Mouse (Mus musculus): ENCODE results near the gene Defb3. TPM values are rescaled to one million over a fixed set of nuclear protein-coding genes. Genes with fewer than 3 reads are reported as not detected.
"Not testable (repeated sequence)": the region's sequence is repeated elsewhere in the genome, so short reads cannot be mapped to it uniquely, and the experiment has no call there.

The Defb3 gene
- not detected in 2 replicates for polyA plus RNA-seq (2016; fragmentation: Nextera tagmentation; extraction: Ambion mirVana)

DNA sequence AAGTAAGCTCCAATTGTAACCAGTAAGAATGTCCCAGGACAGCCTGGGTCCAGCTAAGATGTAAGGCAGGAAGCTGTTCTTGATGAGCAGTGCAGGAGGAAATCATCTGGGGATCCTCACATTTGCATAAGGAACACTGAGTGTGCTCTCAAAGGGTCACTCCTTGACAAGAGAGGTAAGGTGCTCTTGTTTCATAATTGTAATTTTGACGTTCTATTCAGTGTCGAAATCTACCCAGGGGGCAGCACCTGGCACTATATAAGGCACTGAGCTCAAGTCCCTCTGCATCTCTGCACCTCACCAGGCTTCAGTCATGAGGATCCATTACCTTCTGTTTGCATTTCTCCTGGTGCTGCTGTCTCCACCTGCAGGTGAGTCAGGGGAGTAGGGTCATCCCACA, at the start of gene Defb3:
Defb3 (plus strand) TSS at position 301 of the 400 bp plus-strand sequence.
- not testable (repeated sequence) for H3K9ac ChIP-seq; H3K36me3 ChIP-seq; ATAC-seq; H3K4me2 ChIP-seq; H3K4me3 ChIP-seq; H3K9me3 ChIP-seq (replicated peaks); H3K4me1 ChIP-seq; H3K27me3 ChIP-seq (replicated peaks); H3K27ac ChIP-seq
- 30% methylated on average over 2 of the region's 2 CpGs for WGBS (ENCODE audit: insufficient replicate concordance)

GRCm38 (mm10) chr8:19247280-19247679, 45.9 kb upstream of the Defb3 start, which contains the start of gene Defb5:
TSS of gene Defb5 (plus strand) at chr8:19247580.
- WGBS (ENCODE audit: insufficient replicate concordance), result 76% methylated on average over 5 of the region's 5 CpGs
- H3K4me2 ChIP-seq, result no peak within 1 kb of the TSS

GRCm38 (mm10) chr8:19258136-19258535, 35.0 kb upstream of the Defb3 start:
- Histone ChIP-seq H3K27me3 (replicated peaks) (no peaks in the 10 kb centered on the region), H3K9ac (no peak overlapping the region), H3K36me3 (no peaks in the 10 kb centered on the region), H3K4me2 (no peak overlapping the region), H3K4me3 (no peak overlapping the region), H3K27ac (no peak overlapping the region), H3K9me3 (replicated peaks) (no peaks in the 10 kb centered on the region), H3K4me1 (no peaks in the 10 kb centered on the region)
- ATAC-seq, result no peak

More at GRCm38 (mm10) chr8:19247280-19247679, 45.9 kb upstream of the Defb3 start, which contains the start of gene Defb5:
- Histone ChIP-seq H3K36me3 (no peaks in the 10 kb centered on the region), H3K4me3 (no peak within 1 kb of the TSS), H3K27me3 (replicated peaks) (no peaks in the 10 kb centered on the region), H3K4me1 (no peaks in the 10 kb centered on the region), H3K9ac (no peak within 1 kb of the TSS), H3K9me3 (replicated peaks) (peaks cover 7% of the 10 kb centered on the region; the same call in 1 of the 2 replicates), H3K27ac (no peak within 1 kb of the TSS)
- no peak for ATAC-seq

DNA sequence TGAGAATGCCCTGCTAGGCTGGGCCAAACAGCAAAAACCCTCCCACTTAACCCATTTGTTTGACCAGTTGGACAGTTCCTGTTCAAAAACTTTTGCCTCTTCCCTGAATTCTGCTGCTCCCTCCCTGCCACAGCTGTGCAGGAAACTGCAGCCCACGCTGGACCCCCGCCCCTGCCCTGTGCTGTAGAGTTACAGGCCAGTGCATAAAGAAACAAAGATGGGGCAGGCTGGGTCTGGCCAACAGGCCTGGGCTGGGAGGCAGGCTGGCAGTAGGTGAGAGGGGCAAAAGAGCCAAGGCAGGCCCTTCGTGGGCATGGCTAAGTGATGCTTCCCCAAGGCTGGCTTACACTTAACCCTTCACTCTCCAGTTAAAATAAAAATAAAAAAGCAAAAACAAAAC, 33.5 kb upstream of the Defb3 start:
- Histone ChIP-seq H3K27me3 (replicated peaks) (no peaks in the 10 kb centered on the region), H3K4me3 (no peak overlapping the region), H3K9me3 (replicated peaks) (no peaks in the 10 kb centered on the region), H3K36me3 (no peaks in the 10 kb centered on the region), H3K4me1 (no peaks in the 10 kb centered on the region), H3K27ac (no peak overlapping the region), H3K9ac (no peak overlapping the region), H3K4me2 (no peak overlapping the region)
- 35% methylated on average over 3 of the region's 3 CpGs for WGBS (ENCODE audit: insufficient replicate concordance)
- no peak for ATAC-seq

GRCm38 (mm10) chr8:19298361-19298760, 5.2 kb downstream of the Defb3 start:
- not testable (repeated sequence) for H3K27me3 ChIP-seq (replicated peaks); ATAC-seq; H3K36me3 ChIP-seq; H3K4me3 ChIP-seq; H3K27ac ChIP-seq; H3K9me3 ChIP-seq (replicated peaks); H3K9ac ChIP-seq; H3K4me2 ChIP-seq; H3K4me1 ChIP-seq
- 41% methylated on average over 3 of the region's 3 CpGs for WGBS (ENCODE audit: insufficient replicate concordance)

DNA sequence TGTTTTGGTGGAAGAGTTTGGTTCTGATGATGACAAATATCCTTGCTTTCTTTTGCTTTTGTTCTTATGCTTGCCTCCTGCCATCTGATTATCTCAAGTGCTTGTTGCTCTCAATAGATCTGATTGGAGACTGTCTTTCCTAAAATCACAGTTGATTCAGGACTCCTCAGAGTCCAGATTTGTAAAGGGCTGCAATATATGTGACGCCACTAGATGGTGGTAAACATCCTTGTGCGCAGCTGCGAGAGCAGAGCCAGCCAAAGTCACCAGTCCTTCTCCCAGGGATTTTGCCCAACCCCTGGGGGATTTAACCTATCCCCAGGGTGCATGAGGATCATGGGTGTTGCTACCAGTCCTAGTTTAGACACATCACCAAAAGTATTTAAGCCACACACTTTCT, 38.7 kb downstream of the Defb3 start:
- Histone ChIP-seq H3K4me2 (no peak overlapping the region), H3K9me3 (replicated peaks) (0 out of 2 replicates have a peak, but pooled peaks cover 4% of the 10 kb centered on the region), H3K9ac (no peak overlapping the region), H3K4me1 (no peaks in the 10 kb centered on the region), H3K4me3 (no peak overlapping the region), H3K27ac (no peak overlapping the region), H3K27me3 (replicated peaks) (no peaks in the 10 kb centered on the region), H3K36me3 (no peaks in the 10 kb centered on the region)
- WGBS (ENCODE audit: insufficient replicate concordance), result 11% methylated on average over 3 of the region's 3 CpGs
- ATAC-seq, result no peak

Other genes with a start within 250 kb of the Defb3 start
- not detected in 2 replicates for gene Defb39, start 228.6 kb upstream of the Defb3 start, polyA plus RNA-seq (2016; fragmentation: Nextera tagmentation; extraction: Ambion mirVana)
- not detected in 2 replicates for gene Defb12, start 178.5 kb upstream of the Defb3 start, polyA plus RNA-seq (2016; fragmentation: Nextera tagmentation; extraction: Ambion mirVana)
- gene Defb34, start 169.6 kb upstream of the Defb3 start, polyA plus RNA-seq (2016; fragmentation: Nextera tagmentation; extraction: Ambion mirVana), result not detected in 2 replicates
- gene Gm45826, start 152.6 kb upstream of the Defb3 start, polyA plus RNA-seq (2016; fragmentation: Nextera tagmentation; extraction: Ambion mirVana), result not detected in 2 replicates
- not detected in 2 replicates for gene Defb14, start 99.0 kb upstream of the Defb3 start, polyA plus RNA-seq (2016; fragmentation: Nextera tagmentation; extraction: Ambion mirVana)
- gene Defb4, start 94.7 kb upstream of the Defb3 start, polyA plus RNA-seq (2016; fragmentation: Nextera tagmentation; extraction: Ambion mirVana), result not detected in 2 replicates
- not detected in 2 replicates for gene Defb6, start 67.9 kb upstream of the Defb3 start, polyA plus RNA-seq (2016; fragmentation: Nextera tagmentation; extraction: Ambion mirVana)
- not detected in 2 replicates for gene Defb46, start 53.4 kb upstream of the Defb3 start, polyA plus RNA-seq (2016; fragmentation: Nextera tagmentation; extraction: Ambion mirVana)
- gene Defb5, start 45.8 kb upstream of the Defb3 start, polyA plus RNA-seq (2016; fragmentation: Nextera tagmentation; extraction: Ambion mirVana), result not detected in 2 replicates
- not detected in 2 replicates for gene Defb8, start 154.2 kb downstream of the Defb3 start, polyA plus RNA-seq (2016; fragmentation: Nextera tagmentation; extraction: Ambion mirVana)
- gene Defb7, start 201.7 kb downstream of the Defb3 start, polyA plus RNA-seq (2016; fragmentation: Nextera tagmentation; extraction: Ambion mirVana), result not detected in 2 replicates

Data from liver, embryonic 12.5 days (tissue).